Mouse (Mus musculus) splenic B cell, adult 2 months (primary cell): ENCODE measurements around the gene Rai2.
"Not testable (repeated sequence)": the region's sequence is repeated elsewhere in the genome, so short reads cannot be mapped to it uniquely, and the experiment has no call there.

Experiments used
- DNase-seq: peaks from one replicate; pipeline ENCODE4 v3.0.0-alpha.2; 2011; ENCODE audit warnings: low read depth, low spot score
- H3K27me3 ChIP-seq: 2 replicates; pipeline ENCODE4 v1.6.1; 2012; ENCODE audit warnings: mild to moderate bottlenecking, low read length, moderate library complexity, mixed read lengths; ENCODE audit not compliant: control insufficient read depth, poor library complexity, insufficient read depth, severe bottlenecking
- H3K36me3 ChIP-seq: 2 replicates; pipeline ENCODE4 v1.6.1; 2012; ENCODE audit warnings: mild to moderate bottlenecking, low read length, moderate library complexity, mixed read lengths; ENCODE audit not compliant: control insufficient read depth, poor library complexity, insufficient read depth, severe bottlenecking

Gene Rai2

DNA sequence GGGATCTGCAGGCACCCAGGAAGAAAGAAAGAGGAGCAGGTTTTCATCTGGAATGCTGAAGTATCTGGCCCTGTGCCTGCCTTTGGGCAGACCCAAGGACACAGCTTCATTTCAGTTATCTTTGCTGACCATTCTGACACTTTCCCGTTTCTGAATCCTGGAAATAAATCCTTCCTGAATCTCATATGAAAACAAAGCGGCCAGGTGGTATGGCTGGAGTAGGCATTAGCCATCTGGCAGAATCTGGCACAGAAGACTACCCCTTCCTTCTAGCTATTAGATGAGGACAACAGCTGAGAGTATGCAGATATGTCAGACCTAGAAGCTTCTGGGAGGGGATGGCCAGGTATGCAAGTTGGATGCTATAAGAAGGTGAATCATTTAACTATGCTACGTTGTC lies 28.4 kb downstream of the Rai2 start:
- Histone ChIP-seq H3K27me3 (no peaks in the 10 kb centered on the region), H3K36me3 (no peaks in the 10 kb centered on the region)
- DNase-seq = no peak

- Histone ChIP-seq H3K36me3 (no peaks in the 10 kb centered on the region), H3K27me3 (no peaks in the 10 kb centered on the region)
- no peak for DNase-seq
Observed at GRCm38 (mm10) chrX:161747337-161747736, 30.5 kb downstream of the Rai2 start.

DNA sequence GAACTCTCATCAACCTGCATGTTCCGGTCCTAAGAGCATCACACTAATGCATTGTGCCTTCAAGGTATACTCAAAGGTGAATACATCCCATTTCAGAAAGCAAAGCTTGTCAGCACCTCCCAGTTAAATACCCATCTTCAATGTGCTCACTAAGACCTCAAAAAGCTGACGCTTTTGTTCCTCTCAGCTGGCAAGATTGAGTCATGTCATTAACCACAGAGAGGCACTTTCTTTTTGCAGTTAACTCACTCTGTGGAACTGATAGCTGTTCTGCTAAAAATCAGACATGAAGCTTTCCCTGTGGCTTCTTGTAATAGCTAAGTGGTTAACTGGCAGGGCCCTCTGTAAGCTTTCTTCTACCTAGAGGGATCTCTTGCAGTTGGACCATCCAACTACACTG lies 36.6 kb downstream of the Rai2 start:
- Histone ChIP-seq H3K36me3 (no peaks in the 10 kb centered on the region), H3K27me3 (no peaks in the 10 kb centered on the region)
- DNase-seq = no peak

DNA sequence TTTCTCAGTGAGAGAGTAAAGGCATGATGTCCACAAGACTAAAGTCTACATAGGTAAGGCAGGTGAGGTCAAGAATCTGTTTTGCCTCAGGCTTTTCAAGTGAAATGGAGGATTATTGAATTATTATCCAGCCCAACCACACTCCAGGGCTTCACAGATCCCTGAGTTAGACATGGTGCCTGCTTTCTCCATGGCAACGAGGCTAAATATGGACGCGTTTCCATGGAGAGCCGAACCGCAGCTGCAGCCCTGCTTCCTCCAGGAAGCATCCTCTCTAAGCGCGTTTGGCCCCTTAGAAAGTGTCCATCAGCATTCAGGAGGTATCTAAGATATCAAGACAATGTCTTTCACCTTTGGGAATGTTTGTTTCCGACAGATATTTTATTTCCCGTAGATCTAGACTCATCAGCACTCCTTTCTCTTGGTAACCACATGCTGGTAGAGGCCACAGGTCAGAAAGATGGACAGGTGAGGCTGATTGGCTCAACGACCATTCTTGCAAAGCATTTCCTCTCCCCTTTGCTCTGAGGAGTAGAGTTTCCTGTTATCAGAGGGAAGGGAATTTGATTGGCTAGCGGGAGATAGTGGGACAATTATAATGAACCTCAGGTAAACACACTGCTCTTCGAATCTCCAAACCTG lies 59.6 kb downstream of the Rai2 start:
- Histone ChIP-seq H3K27me3 (no peaks in the 10 kb centered on the region), H3K36me3 (no peaks in the 10 kb centered on the region)

DNA sequence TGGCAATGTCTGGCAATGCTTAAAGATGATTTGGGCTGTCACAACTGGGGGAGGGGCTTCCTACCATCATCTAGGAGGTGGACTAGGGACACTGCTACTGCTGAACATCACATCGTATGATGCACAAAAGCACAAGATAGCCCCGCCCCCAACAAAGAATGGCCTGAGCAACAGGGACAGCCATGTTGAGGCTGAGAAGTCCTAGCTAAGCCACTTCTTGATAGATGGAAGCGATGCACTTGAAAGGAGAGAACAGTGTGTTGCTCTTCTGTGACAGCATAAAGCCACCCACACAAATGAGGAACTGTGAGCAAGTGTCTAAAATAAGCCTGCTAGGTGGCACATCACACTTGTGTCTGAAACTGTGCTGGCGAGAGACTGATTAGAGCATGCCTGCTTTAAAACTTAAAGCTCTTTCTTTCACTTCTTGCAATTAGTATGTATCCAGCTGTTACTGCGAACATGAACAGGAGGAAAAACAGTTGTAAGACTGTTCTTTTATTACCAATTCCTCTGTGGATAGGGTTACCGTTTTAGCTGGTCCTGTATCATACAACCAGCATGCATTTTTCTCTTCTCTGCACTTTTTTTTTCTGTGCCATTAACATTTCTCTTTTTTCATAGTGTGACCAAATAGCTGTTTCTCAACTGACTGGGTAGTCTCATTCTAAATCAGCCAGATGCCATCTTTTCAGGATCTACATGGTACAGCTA lies 63.6 kb downstream of the Rai2 start:
- Histone ChIP-seq H3K36me3 (no peaks in the 10 kb centered on the region), H3K27me3 (no peaks in the 10 kb centered on the region)
- DNase-seq = peak; percentile 0

More for the DNA sequence above, 59.6 kb downstream of the Rai2 start:
- DNase-seq = no peak

DNA sequence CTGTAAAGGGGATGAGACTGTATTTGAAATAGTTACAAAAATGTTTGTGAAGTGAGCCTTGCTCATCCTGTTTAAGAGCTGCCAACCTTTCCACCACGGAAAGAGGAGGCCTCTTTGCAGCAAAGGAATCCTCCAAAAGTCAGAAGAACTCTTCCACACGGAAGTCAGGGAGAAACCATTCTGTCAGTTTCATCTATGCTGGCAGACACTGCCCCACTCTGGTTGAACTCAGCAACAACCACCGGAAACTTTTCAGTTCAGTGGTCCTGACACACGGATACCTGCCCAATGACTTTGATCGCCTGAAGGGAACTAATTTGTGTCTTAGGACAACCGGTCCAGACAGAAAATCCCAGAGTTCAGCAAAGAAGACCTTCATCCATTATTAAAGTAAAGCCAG lies 73.3 kb downstream of the Rai2 start:
- peak; percentile 0 for DNase-seq

GRCm38 (mm10) chrX:161826186-161826585 lies 109.3 kb downstream of the Rai2 start:
- H3K27me3 ChIP-seq, H3K36me3 ChIP-seq: not testable (repeated sequence)
- peak; percentile 56 for DNase-seq

More for the DNA sequence above, 73.3 kb downstream of the Rai2 start:
- Histone ChIP-seq H3K36me3 (no peaks in the 10 kb centered on the region), H3K27me3 (no peaks in the 10 kb centered on the region)
